Mouse (Mus musculus): ENCODE data around the gene Yars2. TPM values are rescaled to one million over a fixed set of nuclear protein-coding genes. Genes with fewer than 3 reads are reported as not detected.
A peak's percentile ranks its signal among the peaks of the same experiment; 100 is the strongest.

Yars2 gene
- 10 to 100 TPM; 31.1 to 35.7 TPM for total RNA-seq (2021)
- long read RNA-seq, experiment 1, transcript Yars2-201 (5 exons, 1,574 nt) = major isoform, 19 of 29 reads
- long read RNA-seq, experiment 1, partial matches to known transcripts = 1 of 29 reads
- long read RNA-seq, experiment 1, other reads (novel, unspliced or antisense) = 3 of 29 reads
- long read RNA-seq, experiment 2, transcript Yars2-201 (5 exons, 1,574 nt) = major isoform, 80 of 110 reads
- long read RNA-seq, experiment 2, transcript Yars2-203 (5 exons, 1,528 nt) = minor isoform, 26 of 110 reads
- long read RNA-seq, experiment 2, partial matches to known transcripts = 1 of 110 reads
- long read RNA-seq, experiment 2, other reads (novel, unspliced or antisense) = 3 of 110 reads

- peak; percentile 89 to 90 for DNase-seq (ENCODE audit: low spot score in 2 of 2)
Observed at GRCm38 (mm10) chr16:16302369-16303137, at the start of gene Yars2. Gene Yars2, plus strand, starts transcription at chr16:16302965.

GRCm38 (mm10) chr16:16253326-16254074 is 49.3 kb upstream of the Yars2 start:
- no peak for DNase-seq (ENCODE audit: low spot score in 2 of 2)

GRCm38 (mm10) chr16:16255217-16255616 is 47.5 kb upstream of the Yars2 start:
- DNase-seq (ENCODE audit: low spot score in 2 of 2) = no peak

- no peak for DNase-seq (ENCODE audit: low spot score in 2 of 2)
Observed at GRCm38 (mm10) chr16:16255874-16256273, 46.9 kb upstream of the Yars2 start.

GRCm38 (mm10) chr16:16256672-16257071 is 46.1 kb upstream of the Yars2 start:
- DNase-seq (ENCODE audit: low spot score in 2 of 2) = no peak

GRCm38 (mm10) chr16:16260882-16261281 is 41.9 kb upstream of the Yars2 start:
- no peak for DNase-seq (ENCODE audit: low spot score in 2 of 2)

GRCm38 (mm10) chr16:16261481-16261880 is 41.3 kb upstream of the Yars2 start:
- no peak for DNase-seq (ENCODE audit: low spot score in 2 of 2)

- DNase-seq (ENCODE audit: low spot score in 2 of 2) = no peak
Observed at GRCm38 (mm10) chr16:16262436-16262835, 40.3 kb upstream of the Yars2 start.

- DNase-seq (ENCODE audit: low spot score in 2 of 2) = no peak
Observed at GRCm38 (mm10) chr16:16272978-16273377, 29.8 kb upstream of the Yars2 start.

- no peak for DNase-seq (ENCODE audit: low spot score in 2 of 2)
Observed at GRCm38 (mm10) chr16:16273752-16274151, 29.0 kb upstream of the Yars2 start.

GRCm38 (mm10) chr16:16303138-16303827 is 518 bp downstream of the Yars2 start:
- peak in 1 of 2 experiments; percentile 46 for DNase-seq (ENCODE audit: low spot score in 2 of 2)

GRCm38 (mm10) chr16:16303888-16304287 is 1.1 kb downstream of the Yars2 start:
- DNase-seq (ENCODE audit: low spot score in 2 of 2) = no peak

GRCm38 (mm10) chr16:16311319-16311718 is 8.6 kb downstream of the Yars2 start:
- DNase-seq (ENCODE audit: low spot score in 2 of 2) = no peak

GRCm38 (mm10) chr16:16325775-16326336 is 23.1 kb downstream of the Yars2 start:
- no peak for DNase-seq (ENCODE audit: low spot score in 2 of 2)

GRCm38 (mm10) chr16:16346420-16346819 is 43.7 kb downstream of the Yars2 start:
- no peak for DNase-seq (ENCODE audit: low spot score in 2 of 2)

GRCm38 (mm10) chr16:16357908-16358307 is 55.1 kb downstream of the Yars2 start:
- DNase-seq (ENCODE audit: low spot score in 2 of 2) = no peak

GRCm38 (mm10) chr16:16358481-16359100 is 55.8 kb downstream of the Yars2 start, which contains the start of gene Dnm1l:
Gene Dnm1l, minus strand, starts transcription at chr16:16358959.
- peak; percentile 91 to 92 for DNase-seq (ENCODE audit: low spot score in 2 of 2)

GRCm38 (mm10) chr16:16359101-16359482 is 56.3 kb downstream of the Yars2 start:
- peak in 1 of 2 experiments; percentile 19 for DNase-seq (ENCODE audit: low spot score in 2 of 2)

All from adrenal gland, adult 18-20 months (tissue).